Mouse (Mus musculus): ENCODE results near the gene Tmem213. TPM values are rescaled to one million over a fixed set of nuclear protein-coding genes. Genes with fewer than 3 reads are reported as not detected.

Gene Tmem213
- polyA plus RNA-seq, 1 experiment from 2014 or later = 2.1 TPM

DNA sequence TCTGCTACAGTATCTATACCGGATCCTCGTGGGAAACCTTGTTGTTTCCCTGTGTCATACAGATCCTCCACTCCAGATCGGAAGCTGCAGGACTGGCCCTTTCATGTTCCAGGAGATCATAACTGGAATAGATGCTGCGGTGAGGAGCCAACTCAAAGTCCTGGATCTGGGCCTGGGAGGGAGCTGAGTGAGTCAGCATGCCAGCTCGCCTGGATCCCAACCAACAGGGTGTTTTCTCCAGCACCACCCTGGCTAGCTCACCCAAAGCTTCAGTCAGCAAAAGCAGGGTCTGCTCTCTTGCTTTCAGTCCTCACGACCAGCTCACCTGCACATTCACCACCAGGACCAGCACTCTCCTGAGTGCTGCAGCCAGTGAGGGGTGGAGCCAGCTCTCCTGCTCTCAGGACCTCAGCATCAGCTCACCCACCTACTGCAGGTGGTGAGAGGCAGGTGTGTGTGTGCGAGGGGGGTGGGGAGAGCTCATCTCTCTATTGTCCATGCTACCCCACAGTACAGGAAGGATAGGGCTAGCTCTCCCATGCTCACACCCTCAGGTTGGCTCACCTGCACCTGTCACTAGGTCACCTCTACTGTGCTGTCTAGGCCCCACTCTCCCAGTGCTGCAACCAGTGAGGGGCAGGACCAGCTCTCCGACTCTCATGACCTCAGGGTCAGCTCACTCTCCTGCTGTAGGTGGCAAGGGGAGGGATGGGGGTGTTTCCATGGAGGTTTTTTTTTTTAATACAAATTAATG, 25.9 kb downstream of the Tmem213 start:
- H3K9ac ChIP-seq = no peak overlapping the region
- 87% methylated on average over 8 of the region's 8 CpGs for WGBS
- H3K4me2 ChIP-seq = no peak overlapping the region
- H3K36me3 ChIP-seq = peaks cover 66% of the 10 kb centered on the region
- ATAC-seq (ENCODE audit: insufficient number of reproducible peaks, insufficient read depth, low FRiP score, low TSS enrichment, low read depth) = no peak
- no peaks in the 10 kb centered on the region for H3K27me3 ChIP-seq
- no peak overlapping the region for H3K4me3 ChIP-seq
- peaks cover 6% of the 10 kb centered on the region for H3K4me1 ChIP-seq
- no peaks in the 10 kb centered on the region; the same call in 1 of the 2 replicates for H3K9me3 ChIP-seq
- H3K27ac ChIP-seq = no peak overlapping the region

DNA sequence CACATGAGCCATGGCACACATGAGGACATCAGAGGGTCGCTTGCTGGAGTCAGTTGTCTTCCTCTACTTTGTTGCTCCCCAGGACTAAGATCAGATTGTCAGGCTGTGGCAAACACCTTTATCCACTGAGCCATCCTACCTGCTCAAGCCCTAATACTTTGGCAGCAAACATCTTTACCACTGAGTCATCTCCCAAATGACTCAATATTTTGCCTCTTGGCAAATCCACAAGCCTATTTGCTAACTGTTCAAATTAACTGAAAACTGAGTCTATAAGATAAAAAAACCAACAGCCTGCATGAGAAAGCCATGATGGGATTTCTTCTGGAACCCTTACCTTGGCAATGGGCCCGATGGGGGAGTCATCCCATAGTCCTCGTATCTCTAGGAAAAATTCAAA, 30.0 kb downstream of the Tmem213 start:
- Histone ChIP-seq H3K4me3 (no peak overlapping the region), H3K27me3 (no peaks in the 10 kb centered on the region), H3K9ac (no peak overlapping the region), H3K36me3 (peaks cover 52% of the 10 kb centered on the region), H3K9me3 (no peaks in the 10 kb centered on the region), H3K27ac (no peak overlapping the region), H3K4me2 (no peak overlapping the region), H3K4me1 (peaks cover 8% of the 10 kb centered on the region)
- WGBS = 86% methylated on average over 3 of the region's 3 CpGs
- no peak for ATAC-seq (ENCODE audit: insufficient number of reproducible peaks, insufficient read depth, low FRiP score, low TSS enrichment, low read depth)

DNA sequence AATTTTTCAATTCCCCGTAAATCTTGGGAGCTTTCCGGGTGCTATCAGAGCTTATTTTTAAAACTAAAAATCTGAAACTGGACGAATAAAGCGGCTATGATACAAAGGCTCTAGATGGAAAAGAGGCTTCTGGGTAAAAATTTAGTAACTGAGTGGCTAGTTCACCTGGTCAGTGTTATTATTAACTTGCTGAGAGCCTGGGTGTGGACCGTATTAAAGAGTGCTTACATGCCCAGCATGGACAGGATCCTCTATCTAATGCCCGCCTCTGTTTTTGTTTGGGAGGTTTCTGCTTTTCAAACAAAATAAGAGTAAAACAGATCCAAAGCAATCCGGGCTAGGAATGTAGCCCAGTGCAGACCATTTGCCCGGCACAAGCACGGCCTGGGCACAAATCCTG, 31.3 kb downstream of the Tmem213 start:
- no peak overlapping the region for H3K27ac ChIP-seq
- H3K4me3 ChIP-seq = no peak overlapping the region
- H3K4me2 ChIP-seq = no peak overlapping the region
- no peak overlapping the region for H3K9ac ChIP-seq
- no peaks in the 10 kb centered on the region for H3K27me3 ChIP-seq
- peaks cover 18% of the 10 kb centered on the region for H3K4me1 ChIP-seq
- ATAC-seq (ENCODE audit: insufficient number of reproducible peaks, insufficient read depth, low FRiP score, low TSS enrichment, low read depth) = no peak
- 93% methylated on average over 9 of the region's 9 CpGs for WGBS
- no peaks in the 10 kb centered on the region for H3K9me3 ChIP-seq
- peaks cover 44% of the 10 kb centered on the region for H3K36me3 ChIP-seq

DNA sequence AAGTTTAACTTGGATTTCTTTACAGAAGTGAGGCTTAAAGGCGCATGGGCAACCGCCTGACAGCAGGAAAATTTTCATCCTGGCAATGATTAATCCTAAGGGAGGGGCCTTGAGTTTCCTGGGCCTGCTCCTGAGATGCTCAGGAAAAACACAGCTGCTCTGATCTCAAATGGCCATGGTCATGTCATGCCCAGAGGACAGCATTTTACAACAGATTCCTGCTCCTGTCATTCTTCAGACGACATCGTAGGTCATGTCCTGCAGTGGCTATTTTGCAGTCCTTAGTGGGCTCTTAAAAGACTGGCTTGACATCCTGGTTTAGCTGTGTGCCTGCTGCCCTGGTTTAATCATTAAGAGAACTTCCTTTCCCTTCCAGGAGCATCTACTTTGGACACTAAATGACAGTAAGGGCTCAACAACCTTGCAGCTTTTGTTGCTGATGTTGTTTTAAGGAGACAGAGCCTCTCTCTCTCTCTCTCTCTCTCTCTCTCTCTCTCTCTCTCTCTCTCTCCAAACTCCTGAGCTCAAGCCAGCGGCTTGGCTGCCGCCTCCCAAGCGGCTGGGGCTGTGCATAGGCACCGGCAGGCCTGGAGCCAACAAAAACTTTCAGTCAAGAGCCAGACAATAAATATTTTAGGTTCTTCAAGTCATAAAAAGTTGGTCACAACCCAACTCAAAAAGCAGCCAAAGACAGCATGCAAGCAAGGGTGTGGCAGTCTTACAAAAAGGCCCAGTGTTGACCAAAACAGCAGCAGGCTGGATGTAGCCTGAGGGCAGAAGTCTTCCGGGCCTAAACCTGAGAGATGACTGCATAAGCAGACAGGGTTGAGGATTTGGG, 35.3 kb downstream of the Tmem213 start:
- Histone ChIP-seq H3K27ac (peak overlapping the region; percentile 86), H3K9me3 (no peaks in the 10 kb centered on the region), H3K4me3 (no peak overlapping the region), H3K27me3 (no peaks in the 10 kb centered on the region), H3K4me1 (peaks cover 23% of the 10 kb centered on the region), H3K9ac (no peak overlapping the region), H3K4me2 (no peak overlapping the region), H3K36me3 (peaks cover 62% of the 10 kb centered on the region)
- no peak for ATAC-seq (ENCODE audit: insufficient number of reproducible peaks, insufficient read depth, low FRiP score, low TSS enrichment, low read depth)
- WGBS = 39% methylated on average over 9 of the region's 9 CpGs

DNA sequence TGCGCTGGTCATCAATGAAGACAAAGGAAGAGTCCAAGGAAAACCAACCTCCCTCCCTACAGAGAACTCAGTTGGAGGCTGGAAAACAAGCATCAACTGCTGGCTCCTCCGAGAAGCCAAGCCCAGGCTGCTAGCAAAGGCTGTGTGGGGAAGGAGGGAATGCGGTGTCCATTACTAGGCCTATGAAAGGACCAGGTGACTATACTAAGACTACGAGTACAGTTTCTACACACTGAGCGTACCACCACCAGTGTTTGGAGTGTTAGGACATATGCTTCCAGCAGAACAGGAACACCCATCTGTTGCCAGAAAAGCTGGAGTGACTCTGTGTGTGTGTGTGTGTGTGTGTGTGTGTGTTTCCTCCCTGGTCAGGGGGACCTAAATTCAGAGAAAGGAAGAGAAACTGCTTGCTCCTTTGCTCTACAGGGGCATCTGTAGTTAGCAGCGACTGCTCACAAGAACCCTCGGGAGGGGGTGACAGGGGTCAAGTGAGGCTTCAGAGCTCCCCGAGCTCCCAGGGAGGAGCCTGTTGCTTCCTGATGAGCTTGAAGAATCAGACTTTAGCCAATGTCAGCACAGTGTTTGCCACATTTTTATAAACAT, 36.5 kb downstream of the Tmem213 start:
- no peak for ATAC-seq (ENCODE audit: insufficient number of reproducible peaks, insufficient read depth, low FRiP score, low TSS enrichment, low read depth)
- Histone ChIP-seq H3K36me3 (peaks cover 60% of the 10 kb centered on the region), H3K9me3 (no peaks in the 10 kb centered on the region), H3K27ac (peak overlapping the region; percentile 86), H3K9ac (no peak overlapping the region), H3K27me3 (no peaks in the 10 kb centered on the region), H3K4me3 (no peak overlapping the region), H3K4me1 (peaks cover 24% of the 10 kb centered on the region), H3K4me2 (no peak overlapping the region)
- 63% methylated on average over 8 of the region's 8 CpGs for WGBS

DNA sequence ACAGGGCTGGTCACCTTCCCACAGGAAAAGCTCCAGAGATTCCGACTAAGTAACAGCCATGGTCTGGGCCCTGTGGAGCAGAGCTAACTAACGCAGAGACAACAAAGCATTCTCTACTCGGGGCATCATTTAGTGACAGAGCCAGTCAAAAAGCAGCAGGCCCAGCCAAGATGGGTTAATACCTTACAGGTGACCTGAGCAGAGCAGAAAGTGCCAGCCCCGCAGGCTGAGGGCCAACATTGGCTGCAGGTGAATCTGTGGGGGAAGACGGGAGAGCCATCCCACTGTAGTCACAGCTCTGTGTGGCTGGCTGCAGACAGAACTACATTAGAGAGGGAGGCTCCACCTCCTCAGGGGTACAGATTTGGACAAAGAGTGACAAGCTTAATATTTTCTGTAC, 38.2 kb downstream of the Tmem213 start:
- no peak for ATAC-seq (ENCODE audit: insufficient number of reproducible peaks, insufficient read depth, low FRiP score, low TSS enrichment, low read depth)
- peaks cover 53% of the 10 kb centered on the region for H3K36me3 ChIP-seq
- 74% methylated on average over 5 of the region's 5 CpGs for WGBS

DNA sequence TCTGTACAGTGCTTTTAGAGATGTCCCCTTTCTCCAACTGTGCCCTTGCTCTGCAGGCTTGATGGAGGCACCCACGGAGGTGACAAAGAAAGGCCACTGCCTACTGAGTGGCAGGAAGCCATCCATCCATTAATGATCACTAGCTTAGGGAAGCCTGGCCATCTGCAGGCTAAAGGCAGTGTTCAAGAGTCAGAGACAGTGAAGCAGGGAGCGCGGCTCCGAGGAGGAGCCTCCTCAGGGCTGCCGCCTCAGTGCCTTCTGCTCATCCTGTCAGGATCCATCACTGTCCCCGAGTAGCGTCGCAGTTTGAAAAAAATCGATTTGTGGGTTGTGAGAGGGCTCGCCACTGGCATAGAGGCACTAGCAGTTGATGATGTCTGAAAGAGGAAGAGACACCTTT, 39.6 kb downstream of the Tmem213 start:
- H3K4me1 ChIP-seq = peaks cover 27% of the 10 kb centered on the region
- no peak overlapping the region for H3K9ac ChIP-seq
- H3K4me2 ChIP-seq = no peak overlapping the region
- no peak overlapping the region for H3K4me3 ChIP-seq
- WGBS = 90% methylated on average over 10 of the region's 10 CpGs
- H3K36me3 ChIP-seq = peaks cover 56% of the 10 kb centered on the region
- H3K9me3 ChIP-seq = no peaks in the 10 kb centered on the region
- H3K27ac ChIP-seq = no peak overlapping the region
- H3K27me3 ChIP-seq = no peaks in the 10 kb centered on the region
- ATAC-seq (ENCODE audit: insufficient number of reproducible peaks, insufficient read depth, low FRiP score, low TSS enrichment, low read depth) = no peak

More for the DNA sequence above, 38.2 kb downstream of the Tmem213 start:
- H3K4me1 ChIP-seq = peaks cover 28% of the 10 kb centered on the region
- no peak overlapping the region for H3K4me2 ChIP-seq
- H3K27ac ChIP-seq = 0 out of 2 replicates have a peak overlapping the region, but pooled peaks have one; percentile 3
- H3K9ac ChIP-seq = peak overlapping the region; percentile 1; the same call in 1 of the 2 replicates
- H3K9me3 ChIP-seq = no peaks in the 10 kb centered on the region
- no peaks in the 10 kb centered on the region for H3K27me3 ChIP-seq
- H3K4me3 ChIP-seq = no peak overlapping the region

DNA sequence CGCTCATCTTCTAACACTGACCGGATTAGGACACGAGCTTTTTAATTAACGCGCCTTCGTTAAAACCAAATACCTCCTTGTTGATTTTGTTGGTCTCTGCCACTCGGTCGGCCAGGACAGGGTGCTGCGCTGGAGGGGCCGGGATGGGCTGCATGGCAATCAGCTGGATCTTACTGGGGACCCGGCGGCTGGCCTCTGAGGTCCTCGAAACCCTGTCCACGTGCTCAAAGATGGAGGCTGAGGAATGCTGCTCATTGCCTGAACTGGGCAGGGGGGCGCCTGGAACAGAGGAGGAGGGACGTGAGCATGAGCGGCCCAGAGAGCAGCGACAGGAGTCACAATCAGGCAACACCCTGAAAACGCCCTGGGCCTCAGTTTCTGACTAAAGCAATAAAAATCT, 40.4 kb downstream of the Tmem213 start:
- Histone ChIP-seq H3K36me3 (peaks cover 61% of the 10 kb centered on the region), H3K4me3 (no peak overlapping the region), H3K27ac (no peak overlapping the region), H3K9ac (no peak overlapping the region), H3K9me3 (no peaks in the 10 kb centered on the region), H3K4me1 (peaks cover 19% of the 10 kb centered on the region), H3K4me2 (no peak overlapping the region), H3K27me3 (no peaks in the 10 kb centered on the region)
- ATAC-seq (ENCODE audit: insufficient number of reproducible peaks, insufficient read depth, low FRiP score, low TSS enrichment, low read depth) = no peak
- 83% methylated on average over 19 of the region's 19 CpGs for WGBS

DNA sequence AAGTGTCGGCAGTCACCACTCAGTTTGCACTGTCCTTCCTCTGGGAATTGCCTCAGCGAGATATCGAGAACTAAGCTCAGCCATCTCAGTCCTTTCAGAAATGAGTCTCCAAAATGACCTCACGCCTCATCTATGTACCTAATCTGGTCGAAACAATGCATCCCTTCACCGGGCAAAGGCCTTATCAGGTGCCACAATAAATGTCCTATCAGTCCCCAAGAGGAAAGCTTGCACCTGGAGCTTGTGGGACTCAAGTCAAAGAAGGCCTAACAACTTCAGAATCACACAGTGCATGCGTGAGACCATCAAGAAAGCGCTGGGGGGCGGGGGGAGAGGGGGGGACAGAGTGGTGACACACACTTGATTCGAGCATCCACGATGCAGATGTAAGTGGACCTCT, 43.2 kb downstream of the Tmem213 start:
- Histone ChIP-seq H3K27me3 (no peaks in the 10 kb centered on the region), H3K4me2 (no peak overlapping the region), H3K36me3 (peaks cover 66% of the 10 kb centered on the region), H3K4me1 (peaks cover 8% of the 10 kb centered on the region; the same call in 1 of the 2 replicates), H3K9me3 (no peaks in the 10 kb centered on the region), H3K27ac (no peak overlapping the region), H3K9ac (no peak overlapping the region), H3K4me3 (no peak overlapping the region)
- 86% methylated on average over 11 of the region's 11 CpGs for WGBS
- ATAC-seq (ENCODE audit: insufficient number of reproducible peaks, insufficient read depth, low FRiP score, low TSS enrichment, low read depth) = no peak

DNA sequence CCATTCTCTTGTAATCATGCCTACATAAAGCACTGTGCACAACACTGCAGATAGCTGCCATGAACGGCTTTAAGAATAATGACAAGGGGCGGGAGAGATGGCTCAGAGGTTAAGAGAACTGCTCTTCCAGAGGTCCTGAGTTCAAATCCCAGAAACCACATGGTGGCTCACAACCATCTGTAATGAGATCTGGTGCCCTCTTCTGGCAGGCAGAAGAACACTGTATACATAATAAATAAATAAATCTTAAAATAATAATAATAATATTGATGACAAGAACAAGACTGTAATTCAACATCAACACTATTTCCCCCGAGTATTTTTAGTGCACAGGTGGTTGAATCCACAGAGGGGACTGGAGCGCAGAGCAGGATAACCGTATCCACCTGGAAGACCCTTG, 47.1 kb downstream of the Tmem213 start:
- Histone ChIP-seq H3K36me3 (peaks cover 48% of the 10 kb centered on the region), H3K4me1 (peaks cover 14% of the 10 kb centered on the region; the same call in 1 of the 2 replicates), H3K9ac (no peak overlapping the region), H3K4me3 (no peak overlapping the region), H3K9me3 (no peaks in the 10 kb centered on the region), H3K27me3 (no peaks in the 10 kb centered on the region), H3K27ac (no peak overlapping the region), H3K4me2 (no peak overlapping the region)
- WGBS = 83% methylated on average over 5 of the region's 5 CpGs
- no peak for ATAC-seq (ENCODE audit: insufficient number of reproducible peaks, insufficient read depth, low FRiP score, low TSS enrichment, low read depth)

DNA sequence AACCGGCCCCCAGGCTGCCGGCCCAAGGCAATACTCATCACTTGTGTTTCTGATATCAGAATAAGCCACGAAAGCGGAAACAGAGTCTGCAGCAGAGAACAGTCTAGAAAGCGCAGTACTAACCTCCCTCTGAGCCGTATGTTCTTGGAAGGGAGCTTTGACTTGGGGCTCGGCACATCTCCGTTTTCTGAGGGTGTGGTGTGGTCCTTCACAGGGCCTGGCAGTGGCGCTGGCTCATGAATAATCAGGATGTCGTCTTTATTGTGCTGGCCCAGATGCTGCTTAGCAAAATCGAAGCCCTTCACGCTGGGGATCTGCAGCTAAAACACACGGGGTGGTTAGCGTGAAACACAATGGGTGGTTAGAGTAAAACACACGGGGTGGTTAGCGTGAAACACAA, 48.9 kb downstream of the Tmem213 start:
- Histone ChIP-seq H3K9ac (no peak overlapping the region), H3K36me3 (peaks cover 42% of the 10 kb centered on the region), H3K4me3 (no peak overlapping the region), H3K9me3 (no peaks in the 10 kb centered on the region), H3K4me1 (peaks cover 18% of the 10 kb centered on the region), H3K27ac (no peak overlapping the region), H3K27me3 (no peaks in the 10 kb centered on the region), H3K4me2 (no peak overlapping the region)
- WGBS = 73% methylated on average over 16 of the region's 16 CpGs
- ATAC-seq (ENCODE audit: insufficient number of reproducible peaks, insufficient read depth, low FRiP score, low TSS enrichment, low read depth) = no peak
